Mouse (Mus musculus) C3H10T1/2 (cell line): ENCODE data around the gene Fancg. TPM values are rescaled to one million over a fixed set of nuclear protein-coding genes. Genes with fewer than 3 reads are reported as not detected.

Experiments
- polyA plus RNA-seq, 2 experiments: library from polyadenylated mRNA; unstranded; fragments of >200 nt; fragmentation: generic; extraction: Trizol; gene quantifications; one replicate each; pipeline ENCODE4 v1.2.1; 2012; ENCODE audit warnings: missing spikeins in 2 of 2

The Fancg gene
- 1 to 10 TPM; 2.4 to 8.8 TPM for polyA plus RNA-seq

GRCm38 (mm10) chr4:43010161-43011038 is at the start of gene Fancg:
Fancg (minus strand) TSS chr4:43010506.

GRCm38 (mm10) chr4:43058753-43059654 is 48.7 kb upstream of the Fancg start, which contains the start of gene Unc13b:
Unc13b (plus strand) TSS chr4:43058953.

GRCm38 (mm10) chr4:43045659-43046302 is 35.5 kb upstream of the Fancg start, which contains the start of gene Fam214b:
Fam214b (minus strand) TSS chr4:43046220.

GRCm38 (mm10) chr4:43031237-43031995 is 21.1 kb upstream of the Fancg start, which contains the start of gene Stoml2:
Stoml2 (minus strand) TSS chr4:43031710.

GRCm38 (mm10) chr4:43025084-43025960 is 15.0 kb upstream of the Fancg start, which contains the start of gene Pigo:
Pigo (minus strand) TSS chr4:43025819.

GRCm38 (mm10) chr4:43000141-43000986 is 9.9 kb downstream of the Fancg start, which contains the start of gene Vcp:
Vcp (minus strand) TSS chr4:43000507.

GRCm38 (mm10) chr4:42969304-42969703 is 41.0 kb downstream of the Fancg start, which contains the start of gene 1700022I11Rik:
1700022I11Rik (plus strand) TSS chr4:42969604.

Other genes with a start within 250 kb of the Fancg start
- gene Ccl21a, start 236.5 kb downstream of the Fancg start, polyA plus RNA-seq: not detected
- not detected for gene Fam205a1, start 156.6 kb downstream of the Fancg start, polyA plus RNA-seq
- not detected for gene Gm12394, start 153.7 kb downstream of the Fancg start, polyA plus RNA-seq
- gene Fam205c, start 136.3 kb downstream of the Fancg start, polyA plus RNA-seq: not detected
- gene Phf24, start 93.8 kb downstream of the Fancg start, polyA plus RNA-seq: not detected
- gene Dnajb5, start 60.7 kb downstream of the Fancg start, polyA plus RNA-seq: 1 to 10 TPM; 1.8 to 7.6 TPM
- gene 1700022I11Rik, start 40.9 kb downstream of the Fancg start, polyA plus RNA-seq: under 1 TPM; 0.14 to 0.76 TPM
- 100 to 1,000 TPM; 158 to 386 TPM for gene Vcp, start 10.0 kb downstream of the Fancg start, polyA plus RNA-seq
- gene Pigo, start 15.3 kb upstream of the Fancg start, polyA plus RNA-seq: 1 to 10 TPM; 3.3 to 9.1 TPM
- gene Stoml2, start 21.2 kb upstream of the Fancg start, polyA plus RNA-seq: 100 to 1,000 TPM in 1 of 2 experiments, 10 to 100 TPM in 1; 90.4 to 107 TPM
- 10 to 100 TPM in 1 of 2 experiments, 1 to 10 TPM in 1; 3.5 to 25.9 TPM for gene Fam214b, start 35.7 kb upstream of the Fancg start, polyA plus RNA-seq
- gene Unc13b, start 48.4 kb upstream of the Fancg start, polyA plus RNA-seq: under 1 TPM; 0.01 to 0.92 TPM